In genomic region chr6:15789523-15790500, GRCm38 (mm10) we compare ENCODE assay signal across 8 mouse cellular contexts.
DNase-seq lines count a peak whose midpoint lies in the region; ATAC-seq and TF ChIP-seq lines count a peak whose summit lies in the region.

No protein-coding gene starts in this region.

- no peaks in the 10 kb centered on the region for H3K4me1 ChIP-seq in ES-Bruce4 (ENCODE audit: control insufficient read depth, insufficient read depth, low read length)
- no peaks in the 10 kb centered on the region for H3K4me1 ChIP-seq in hindbrain, embryonic 11.5 days (replicated peaks; ENCODE audit: control insufficient read depth, insufficient read depth, low read length)

- 22% methylated on average over 16 of the region's 16 CpGs for WGBS in hindbrain, embryonic 11.5 days

- no peak overlapping the region for H3K4me3 ChIP-seq in ES-Bruce4 (ENCODE audit: low read depth, low read length)
- H3K4me3 ChIP-seq in hindbrain, embryonic 11.5 days (ENCODE audit: low read depth, low read length): no peak overlapping the region

- TF ChIP-seq POLR2A in ES-Bruce4 (IDR thresholded peaks at IDR 0.05; ENCODE audit: insufficient read depth, low read length): no peak

- no peaks in the 10 kb centered on the region for H3K9me3 ChIP-seq in ES-Bruce4 (replicated peaks; ENCODE audit: control insufficient read depth, insufficient read depth, low read length, poor library complexity, severe bottlenecking)
- no peaks in the 10 kb centered on the region for H3K9me3 ChIP-seq in hindbrain, embryonic 11.5 days (ENCODE audit: control insufficient read depth, low read length)

- peak; percentile 84 for ATAC-seq in frontal cortex, adult (ENCODE audit: low TSS enrichment)
- ATAC-seq in hindbrain, embryonic 11.5 days (ENCODE audit: low FRiP score): peak; percentile 86

- peak; percentile 7 to 10 for DNase-seq in cerebellum, adult 18-20 months
- DNase-seq in hindbrain, embryonic 11.5 days (ENCODE audit: low spot score): peak; percentile 75
- DNase-seq in layer of hippocampus, adult 9-11 months: peak; percentile 21
- peak; percentile 91 for DNase-seq in lung, postnatal 14 days
- peak; percentile 72 for DNase-seq in retina, embryonic 14.5 days (ENCODE audit: low spot score)
- peak; percentile 92 for DNase-seq in thymus, postnatal 4 days

- no peak overlapping the region for H3K9ac ChIP-seq in ES-Bruce4 (ENCODE audit: low read depth, poor library complexity, severe bottlenecking)
- H3K9ac ChIP-seq in hindbrain, embryonic 11.5 days (ENCODE audit: low read depth, low read length): no peak overlapping the region

- no peak for TF ChIP-seq EP300 in ES-Bruce4 (IDR thresholded peaks at IDR 0.05; ENCODE audit: insufficient read depth, low read depth, low read length)

- H3K27ac ChIP-seq in ES-Bruce4 (ENCODE audit: insufficient read depth, low read length): no peak overlapping the region
- H3K27ac ChIP-seq in hindbrain, embryonic 11.5 days (ENCODE audit: low read depth, low read length): no peak overlapping the region

- peak; percentile 60 for TF ChIP-seq CTCF in ES-Bruce4 (IDR thresholded peaks at IDR 0.05; ENCODE audit: low read depth, low read length)

- no peaks in the 10 kb centered on the region for H3K36me3 ChIP-seq in ES-Bruce4 (ENCODE audit: control insufficient read depth, insufficient read depth, low read length, poor library complexity, severe bottlenecking)
- H3K36me3 ChIP-seq in hindbrain, embryonic 11.5 days (ENCODE audit: control insufficient read depth, insufficient read depth, low read length): no peaks in the 10 kb centered on the region

- H3K27me3 ChIP-seq in ES-Bruce4 (ENCODE audit: control insufficient read depth, insufficient read depth, low read length, poor library complexity, severe bottlenecking): no peaks in the 10 kb centered on the region
- H3K27me3 ChIP-seq in hindbrain, embryonic 11.5 days (ENCODE audit: control insufficient read depth, insufficient read depth, low read length): no peaks in the 10 kb centered on the region

- H3K4me2 ChIP-seq in hindbrain, embryonic 11.5 days (replicated peaks; ENCODE audit: low read depth, low read length): no peak overlapping the region

Comparison
In these comparisons a context has a peak if more than half of its experiments do, and no peak if none do; other contexts are left out.
1. DNase-seq: peak in every context shown above with its lines; median percentile 92 in thymus, postnatal 4 days; 91 in lung, postnatal 14 days; 75 in hindbrain, embryonic 11.5 days; 72 in retina, embryonic 14.5 days; 21 in layer of hippocampus, adult 9-11 months; 8 in cerebellum, adult 18-20 months.